Mouse (Mus musculus): ENCODE results near the gene Sort1. TPM values are rescaled to one million over a fixed set of nuclear protein-coding genes. Genes with fewer than 3 reads are reported as not detected.
A peak's percentile ranks its signal among the peaks of the same experiment; 100 is the strongest.

Gene Sort1
- polyA plus RNA-seq, 1 experiment from 2014 or later = 24.2 TPM

GRCm38 (mm10) chr3:108405536-108406305, 121.8 kb downstream of the Sort1 start:
- ATAC-seq (ENCODE audit: low FRiP score) (peak; percentile 9), DNase-seq (ENCODE audit: low spot score) (no peak)
- H3K36me3 ChIP-seq (replicated peaks; ENCODE audit: control insufficient read depth, insufficient read depth) = peaks cover 59% of the 10 kb centered on the region
- no peaks in the 10 kb centered on the region for H3K9me3 ChIP-seq (ENCODE audit: control insufficient read depth, low read length)
- H3K4me3 ChIP-seq (replicated peaks; ENCODE audit: low read length) = no peak overlapping the region
- peak overlapping the region; percentile 60 for H3K27ac ChIP-seq
- WGBS = 17% methylated on average over 13 of the region's 14 CpGs
- H3K9ac ChIP-seq = no peak overlapping the region
- H3K4me1 ChIP-seq (replicated peaks; ENCODE audit: control insufficient read depth, insufficient read depth, low read length) = peaks cover 40% of the 10 kb centered on the region
- H3K4me2 ChIP-seq (replicated peaks) = peak overlapping the region; percentile 25; the same call in 1 of the 2 replicates
- no peaks in the 10 kb centered on the region for H3K27me3 ChIP-seq (ENCODE audit: control insufficient read depth, insufficient read depth, low read length)

GRCm38 (mm10) chr3:108406306-108406885, 122.5 kb downstream of the Sort1 start:
- Histone ChIP-seq H3K36me3 (replicated peaks; ENCODE audit: control insufficient read depth, insufficient read depth) (peaks cover 53% of the 10 kb centered on the region), H3K9ac (0 out of 2 replicates have a peak overlapping the region, but pooled peaks have one; percentile 24), H3K9me3 (ENCODE audit: control insufficient read depth, low read length) (no peaks in the 10 kb centered on the region), H3K4me1 (replicated peaks; ENCODE audit: control insufficient read depth, insufficient read depth, low read length) (peaks cover 47% of the 10 kb centered on the region), H3K27me3 (ENCODE audit: control insufficient read depth, insufficient read depth, low read length) (no peaks in the 10 kb centered on the region), H3K27ac (peak overlapping the region; percentile 60), H3K4me3 (replicated peaks; ENCODE audit: low read length) (no peak overlapping the region), H3K4me2 (replicated peaks) (no peak overlapping the region)
- ATAC-seq (ENCODE audit: low FRiP score) (no peak), DNase-seq (ENCODE audit: low spot score) (no peak)
- 61% methylated on average over 24 of the region's 24 CpGs for WGBS

- H3K9ac ChIP-seq = 0 out of 2 replicates have a peak overlapping the region, but pooled peaks have one; percentile 2
- no peak overlapping the region for H3K4me3 ChIP-seq (replicated peaks; ENCODE audit: low read length)
- no peaks in the 10 kb centered on the region for H3K9me3 ChIP-seq (ENCODE audit: control insufficient read depth, low read length)
- WGBS = 79% methylated on average over 8 of the region's 8 CpGs
- no peaks in the 10 kb centered on the region for H3K27me3 ChIP-seq (ENCODE audit: control insufficient read depth, insufficient read depth, low read length)
- H3K27ac ChIP-seq = no peak overlapping the region
- H3K4me1 ChIP-seq (replicated peaks; ENCODE audit: control insufficient read depth, insufficient read depth, low read length) = peaks cover 57% of the 10 kb centered on the region
- no peak overlapping the region for H3K4me2 ChIP-seq (replicated peaks)
- peaks cover 55% of the 10 kb centered on the region for H3K36me3 ChIP-seq (replicated peaks; ENCODE audit: control insufficient read depth, insufficient read depth)
- DNase-seq (ENCODE audit: low spot score) (no peak), ATAC-seq (ENCODE audit: low FRiP score) (no peak)
Measured at GRCm38 (mm10) chr3:108408517-108409008, 124.7 kb downstream of the Sort1 start.

GRCm38 (mm10) chr3:108409656-108410358, 125.9 kb downstream of the Sort1 start:
- Histone ChIP-seq H3K27me3 (ENCODE audit: control insufficient read depth, insufficient read depth, low read length) (no peaks in the 10 kb centered on the region), H3K4me1 (replicated peaks; ENCODE audit: control insufficient read depth, insufficient read depth, low read length) (peaks cover 67% of the 10 kb centered on the region), H3K9ac (peak overlapping the region; percentile 63), H3K4me2 (replicated peaks) (peak overlapping the region; percentile 85), H3K36me3 (replicated peaks; ENCODE audit: control insufficient read depth, insufficient read depth) (peaks cover 51% of the 10 kb centered on the region), H3K4me3 (replicated peaks; ENCODE audit: low read length) (peak overlapping the region; percentile 28), H3K27ac (peak overlapping the region; percentile 96), H3K9me3 (ENCODE audit: control insufficient read depth, low read length) (no peaks in the 10 kb centered on the region)
- WGBS = 13% methylated on average over 8 of the region's 8 CpGs
- DNase-seq (ENCODE audit: low spot score) (no peak), ATAC-seq (ENCODE audit: low FRiP score) (peak; percentile 0; the same call in 1 of the 2 replicates)

- DNase-seq (ENCODE audit: low spot score) = no peak
- no peaks in the 10 kb centered on the region for H3K27me3 ChIP-seq (ENCODE audit: control insufficient read depth, insufficient read depth, low read length)
- H3K9me3 ChIP-seq (ENCODE audit: control insufficient read depth, low read length) = no peaks in the 10 kb centered on the region
- H3K4me2 ChIP-seq (replicated peaks) = peak overlapping the region; percentile 85
- peak overlapping the region; percentile 96 for H3K27ac ChIP-seq
- peaks cover 45% of the 10 kb centered on the region for H3K36me3 ChIP-seq (replicated peaks; ENCODE audit: control insufficient read depth, insufficient read depth)
- H3K4me3 ChIP-seq (replicated peaks; ENCODE audit: low read length) = peak overlapping the region; percentile 28
- H3K9ac ChIP-seq = peak overlapping the region; percentile 63
- 3% methylated on average over 5 of the region's 5 CpGs for WGBS
- ATAC-seq (ENCODE audit: low FRiP score) = peak; percentile 12
- H3K4me1 ChIP-seq (replicated peaks; ENCODE audit: control insufficient read depth, insufficient read depth, low read length) = peaks cover 66% of the 10 kb centered on the region
Measured at GRCm38 (mm10) chr3:108410359-108410714, 126.5 kb downstream of the Sort1 start.

Other genes with a start within 250 kb of the Sort1 start
- gene Gstm4, start 239.2 kb upstream of the Sort1 start, polyA plus RNA-seq (2014; fragmentation: Nextera tagmentation; extraction: Ambion mirVana) = 17.5 and 19.1 TPM in 2 replicates
- 43.8 and 45.5 TPM in 2 replicates for gene Ampd2, start 197.4 kb upstream of the Sort1 start, polyA plus RNA-seq (2014; fragmentation: Nextera tagmentation; extraction: Ambion mirVana)
- gene Gnat2, start 191.3 kb upstream of the Sort1 start, polyA plus RNA-seq (2014; fragmentation: Nextera tagmentation; extraction: Ambion mirVana) = 0.33 and 0.48 TPM in 2 replicates
- 132 and 142 TPM in 2 replicates for gene Gnai3, start 137.9 kb upstream of the Sort1 start, polyA plus RNA-seq (2014; fragmentation: Nextera tagmentation; extraction: Ambion mirVana)
- gene Gpr61, start 129.2 kb upstream of the Sort1 start, polyA plus RNA-seq (2014; fragmentation: Nextera tagmentation; extraction: Ambion mirVana) = 3.6 and 3.9 TPM in 2 replicates
- 11.1 and 11.3 TPM in 2 replicates for gene Amigo1, start 97.7 kb upstream of the Sort1 start, polyA plus RNA-seq (2014; fragmentation: Nextera tagmentation; extraction: Ambion mirVana)
- 2.4 and 2.7 TPM in 2 replicates for gene Cyb561d1, start 82.9 kb upstream of the Sort1 start, polyA plus RNA-seq (2014; fragmentation: Nextera tagmentation; extraction: Ambion mirVana)
- gene Atxn7l2, start 73.1 kb upstream of the Sort1 start, polyA plus RNA-seq (2014; fragmentation: Nextera tagmentation; extraction: Ambion mirVana) = 20.0 and 21.1 TPM in 2 replicates
- gene Sypl2, start 57.4 kb upstream of the Sort1 start, polyA plus RNA-seq (2014; fragmentation: Nextera tagmentation; extraction: Ambion mirVana) = 0.17 and 0.50 TPM in 2 replicates
- gene Psma5, start 27.2 kb upstream of the Sort1 start, polyA plus RNA-seq (2014; fragmentation: Nextera tagmentation; extraction: Ambion mirVana) = 251 and 253 TPM in 2 replicates
- 0.16 and 0.31 TPM in 2 replicates for gene Mybphl, start 80.8 kb downstream of the Sort1 start, polyA plus RNA-seq (2014; fragmentation: Nextera tagmentation; extraction: Ambion mirVana)
- gene Psrc1, start 99.8 kb downstream of the Sort1 start, polyA plus RNA-seq (2014; fragmentation: Nextera tagmentation; extraction: Ambion mirVana) = 5.6 and 9.6 TPM in 2 replicates
- 39.4 and 49.7 TPM in 2 replicates for gene Celsr2, start 131.5 kb downstream of the Sort1 start, polyA plus RNA-seq (2014; fragmentation: Nextera tagmentation; extraction: Ambion mirVana)
- 207 and 222 TPM in 2 replicates for gene Sars, start 161.1 kb downstream of the Sort1 start, polyA plus RNA-seq (2014; fragmentation: Nextera tagmentation; extraction: Ambion mirVana)

Measured in hindbrain, embryonic 14.5 days (tissue).